Mouse (Mus musculus) lung, postnatal 0 days (tissue): ENCODE results near the gene Exoc6. TPM values are rescaled to one million over a fixed set of nuclear protein-coding genes. Genes with fewer than 3 reads are reported as not detected.

Experiments
- ATAC-seq: fragments of 200-750 bp; cut with Nextera tagmentation; 2 replicates; pipeline ENCODE4 v1.8.0; 2017; ENCODE audit warnings: moderate library complexity
- DNase-seq: peaks from one replicate; pipeline ENCODE4 v3.0.0-alpha.2; 2016; ENCODE audit warnings: low spot score
- H3K27ac ChIP-seq: fragments of 300-500 bp; sonication (generic); 2 replicates; pipeline ENCODE4 v1.5.1; 2014; ENCODE audit warnings: antibody characterized with exemption, mild to moderate bottlenecking, low read length, mixed read lengths
- H3K27me3 ChIP-seq: fragments of 300-500 bp; sonication (generic); replicated peaks from 2 replicates; pipeline ENCODE4 v1.6.1; 2014; ENCODE audit warnings: low read length, mixed read lengths; ENCODE audit not compliant: insufficient read depth
- H3K36me3 ChIP-seq: fragments of 300-500 bp; sonication (generic); 2 replicates; pipeline ENCODE4 v1.6.1; 2014; ENCODE audit warnings: low read length, mixed read lengths; ENCODE audit not compliant: insufficient read depth
- H3K4me1 ChIP-seq: fragments of 300-500 bp; sonication (generic); 2 replicates; pipeline ENCODE4 v1.6.1; 2014; ENCODE audit warnings: antibody characterized with exemption, low read depth, low read length, mixed read lengths; ENCODE audit not compliant: insufficient read depth
- H3K4me2 ChIP-seq: fragments of 300-500 bp; sonication (generic); replicated peaks from 2 replicates; pipeline ENCODE4 v1.6.1; 2014; ENCODE audit warnings: low read depth, mild to moderate bottlenecking, low read length, moderate library complexity, mixed read lengths
- H3K4me3 ChIP-seq: fragments of 300-500 bp; sonication (generic); 2 replicates; pipeline ENCODE4 v1.5.1; 2014; ENCODE audit warnings: low read depth, low read length
- H3K9ac ChIP-seq: fragments of 300-500 bp; sonication (generic); replicated peaks from 2 replicates; pipeline ENCODE4 v1.6.1; 2014; ENCODE audit warnings: low read depth, mild to moderate bottlenecking
- H3K9me3 ChIP-seq: fragments of 300-500 bp; sonication (generic); 2 replicates; pipeline ENCODE4 v1.6.1; 2016; ENCODE audit warnings: low read length, mixed read lengths
- CTCF ChIP-seq: IDR thresholded peaks from 2 replicates; pipeline ENCODE4 v1.5.1; 2016; ENCODE audit warnings: antibody characterized with exemption, mild to moderate bottlenecking
- EP300 ChIP-seq: IDR thresholded peaks from 2 replicates; pipeline ENCODE4 v1.6.1; 2016; ENCODE audit warnings: antibody characterized with exemption, mild to moderate bottlenecking, control low read depth
- WGBS: fragments of 180-500 bp; shearing (Covaris S2); extraction: QIAGEN DNeasy Blood & Tissue Kit; methylation state at CpG from one replicate; pipeline ENCODE4 v1.1.7; 2014; 5-methylcytosine and 5-hydroxymethylcytosine counted together
- polyA plus RNA-seq: library from polyadenylated mRNA; unstranded; fragments of >200 nt; fragmentation: Nextera tagmentation; extraction: Ambion mirVana; gene quantifications from 2 replicates; pipeline ENCODE4 v1.2.1, GENCODE M21; 2015

Exoc6 gene
- polyA plus RNA-seq, 1 experiment from 2014 or later: 11.3 TPM

DNA sequence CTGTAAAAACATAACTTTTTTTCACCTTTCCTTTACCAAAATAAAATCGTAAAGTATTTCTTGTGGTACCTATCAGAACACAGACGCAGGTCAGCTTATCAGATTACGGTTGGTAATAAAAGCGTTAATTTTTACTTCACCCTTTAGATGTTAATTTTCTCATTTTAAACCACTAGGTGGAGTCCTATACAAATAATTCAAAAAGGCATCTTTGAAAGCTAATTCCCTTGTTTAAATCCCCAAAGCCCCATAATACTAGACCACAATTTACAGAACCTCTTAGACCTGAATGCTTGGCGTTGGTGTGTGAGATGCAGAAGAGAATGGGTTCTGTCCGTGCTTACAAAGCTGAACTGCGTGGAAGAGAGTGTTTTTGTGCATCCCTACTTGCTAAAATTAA is 15.6 kb downstream of the Exoc6 start:
- ATAC-seq (no peak), DNase-seq (peak; percentile 61)
- H3K9me3 ChIP-seq: no peaks in the 10 kb centered on the region
- H3K9ac ChIP-seq: no peak overlapping the region
- no peak for TF ChIP-seq EP300
- TF ChIP-seq CTCF: peak; percentile 40
- no peak overlapping the region for H3K4me3 ChIP-seq
- WGBS: 46% methylated on average over 7 of the region's 7 CpGs
- H3K27me3 ChIP-seq: no peaks in the 10 kb centered on the region
- H3K36me3 ChIP-seq: no peaks in the 10 kb centered on the region
- no peak overlapping the region for H3K27ac ChIP-seq
- no peak overlapping the region for H3K4me2 ChIP-seq
- H3K4me1 ChIP-seq: no peaks in the 10 kb centered on the region

DNA sequence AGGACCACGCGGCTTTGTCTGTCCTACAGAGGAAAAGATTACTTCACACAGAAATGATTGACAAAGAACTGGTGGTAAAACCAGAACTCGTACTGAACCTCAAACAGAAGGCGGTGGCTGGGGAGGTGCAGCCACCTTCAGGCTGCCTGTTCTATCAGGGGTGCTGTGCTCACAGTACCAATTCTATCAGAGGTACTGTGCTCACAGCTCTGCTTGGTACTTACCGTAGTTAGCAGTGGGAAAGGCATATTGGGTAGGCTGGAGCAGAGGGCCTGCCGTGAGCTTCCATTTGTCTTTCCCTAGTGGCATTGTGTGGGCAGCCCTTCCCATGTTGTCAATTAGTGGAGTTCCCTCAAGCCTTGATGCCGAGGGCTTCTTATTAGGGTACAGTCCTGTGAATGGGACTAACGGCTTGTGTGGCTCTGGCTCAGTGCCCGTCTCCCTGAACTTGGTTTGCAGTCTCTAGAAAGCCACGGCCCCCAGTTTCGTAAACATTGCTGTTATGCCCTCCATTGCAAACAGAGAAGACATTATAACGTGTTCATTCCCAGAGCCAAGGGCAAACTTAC is 19.1 kb downstream of the Exoc6 start:
- Histone ChIP-seq H3K27me3 (no peaks in the 10 kb centered on the region), H3K27ac (no peak overlapping the region), H3K4me3 (no peak overlapping the region), H3K36me3 (no peaks in the 10 kb centered on the region; the same call in 1 of the 2 replicates), H3K4me2 (no peak overlapping the region), H3K9me3 (no peaks in the 10 kb centered on the region), H3K9ac (no peak overlapping the region), H3K4me1 (no peaks in the 10 kb centered on the region)
- no peak for DNase-seq
- WGBS: 68% methylated on average over 12 of the region's 12 CpGs
- TF ChIP-seq EP300 (no peak), CTCF (no peak)
- ATAC-seq: no peak

DNA sequence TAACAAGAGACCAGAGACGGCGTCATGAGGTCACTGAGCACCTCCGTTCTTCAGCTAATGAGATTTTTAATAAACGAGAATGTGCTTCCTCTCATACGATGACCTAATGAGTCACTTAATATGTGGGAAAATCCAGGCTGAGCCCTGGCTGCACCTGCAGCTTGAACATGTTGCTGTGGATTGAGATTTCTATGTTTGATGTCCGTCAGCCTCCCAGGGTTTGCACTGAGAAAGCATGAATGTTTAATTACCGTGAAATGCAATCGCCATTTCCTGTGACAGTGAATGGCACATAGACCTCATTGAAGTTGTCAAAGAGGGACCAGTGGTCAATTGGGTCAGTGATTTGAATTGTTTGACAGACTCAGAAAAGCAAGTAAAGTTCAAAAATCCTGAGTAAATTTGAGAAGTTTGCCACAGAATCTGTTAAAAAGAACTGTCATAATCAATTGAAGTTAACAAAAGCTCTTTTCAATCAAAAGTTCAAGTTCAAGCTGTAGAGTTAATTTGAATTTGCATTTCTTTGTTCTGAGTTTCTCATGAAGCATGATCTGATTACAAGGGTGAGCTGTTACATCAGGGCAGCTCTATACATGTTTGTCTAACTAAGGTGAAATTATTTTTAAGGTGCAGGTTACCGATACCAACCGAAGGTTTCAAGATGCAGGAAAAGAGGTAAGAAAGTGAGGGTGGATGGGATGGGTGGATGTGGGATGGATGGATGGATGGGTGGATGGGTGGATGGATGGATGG is 20.9 kb downstream of the Exoc6 start:
- 79% methylated on average over 10 of the region's 10 CpGs for WGBS
- no peak overlapping the region for H3K27ac ChIP-seq
- H3K9me3 ChIP-seq: no peaks in the 10 kb centered on the region
- no peaks in the 10 kb centered on the region; the same call in 1 of the 2 replicates for H3K36me3 ChIP-seq
- no peak overlapping the region for H3K4me2 ChIP-seq
- H3K27me3 ChIP-seq: no peaks in the 10 kb centered on the region
- no peaks in the 10 kb centered on the region for H3K4me1 ChIP-seq
- H3K4me3 ChIP-seq: no peak overlapping the region
- no peak overlapping the region for H3K9ac ChIP-seq
- TF ChIP-seq CTCF: no peak
- TF ChIP-seq EP300: no peak
- DNase-seq: no peak
- no peak for ATAC-seq

DNA sequence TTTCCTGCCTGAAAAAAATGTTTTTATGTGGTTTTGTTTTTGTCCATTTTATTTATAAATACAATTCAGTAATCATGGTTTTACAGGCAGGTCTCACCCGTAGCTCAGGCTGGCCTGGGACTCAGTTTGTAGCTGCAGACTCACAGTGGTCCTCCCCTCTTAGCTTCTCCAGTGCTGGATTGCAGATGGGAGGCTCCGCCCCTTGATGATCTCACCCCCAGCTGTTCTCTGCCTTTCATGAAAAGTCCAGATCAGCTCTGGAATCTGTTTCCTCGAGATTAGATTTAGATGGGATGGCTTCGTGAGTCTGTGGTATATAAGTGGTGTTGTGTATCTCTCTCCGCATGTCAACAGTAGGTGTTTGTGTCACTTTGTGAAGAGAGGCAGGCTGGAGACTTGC is 24.6 kb downstream of the Exoc6 start:
- no peak for TF ChIP-seq EP300
- no peak for TF ChIP-seq CTCF
- Histone ChIP-seq H3K4me2 (no peak overlapping the region), H3K4me1 (no peaks in the 10 kb centered on the region), H3K9ac (no peak overlapping the region), H3K9me3 (no peaks in the 10 kb centered on the region), H3K27ac (no peak overlapping the region), H3K36me3 (no peaks in the 10 kb centered on the region; the same call in 1 of the 2 replicates), H3K27me3 (no peaks in the 10 kb centered on the region), H3K4me3 (no peak overlapping the region)
- DNase-seq: no peak
- 59% methylated on average over 5 of the region's 5 CpGs for WGBS
- 0 out of 2 replicates have a peak, but pooled peaks have one; percentile 38 for ATAC-seq

DNA sequence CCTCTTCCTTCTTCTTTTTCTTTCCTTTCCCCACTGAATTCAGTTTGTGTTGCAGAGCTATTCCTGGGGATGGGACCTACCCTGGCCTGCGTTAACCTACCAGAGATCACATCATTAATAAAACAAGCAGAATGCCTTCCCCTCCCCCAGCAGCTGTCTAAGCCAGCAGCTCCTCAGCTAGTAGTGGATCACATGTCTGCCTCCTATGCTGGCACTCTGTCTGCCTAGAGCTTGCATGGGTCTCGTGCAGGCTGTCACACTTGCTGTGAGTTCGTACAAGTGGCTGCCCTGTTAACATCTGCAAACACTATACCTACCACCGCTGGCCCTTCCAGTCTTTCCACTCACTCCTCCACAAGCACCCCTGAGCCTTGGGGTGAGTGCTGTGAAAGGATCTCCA is 29.4 kb downstream of the Exoc6 start:
- Histone ChIP-seq H3K9ac (no peak overlapping the region), H3K27ac (no peak overlapping the region), H3K27me3 (no peaks in the 10 kb centered on the region), H3K4me3 (no peak overlapping the region), H3K4me2 (no peak overlapping the region), H3K36me3 (no peaks in the 10 kb centered on the region), H3K9me3 (no peaks in the 10 kb centered on the region), H3K4me1 (no peaks in the 10 kb centered on the region)
- DNase-seq: peak; percentile 16
- TF ChIP-seq EP300 (no peak), CTCF (no peak)
- ATAC-seq: peak; percentile 76
- 30% methylated on average over 4 of the region's 4 CpGs for WGBS

DNA sequence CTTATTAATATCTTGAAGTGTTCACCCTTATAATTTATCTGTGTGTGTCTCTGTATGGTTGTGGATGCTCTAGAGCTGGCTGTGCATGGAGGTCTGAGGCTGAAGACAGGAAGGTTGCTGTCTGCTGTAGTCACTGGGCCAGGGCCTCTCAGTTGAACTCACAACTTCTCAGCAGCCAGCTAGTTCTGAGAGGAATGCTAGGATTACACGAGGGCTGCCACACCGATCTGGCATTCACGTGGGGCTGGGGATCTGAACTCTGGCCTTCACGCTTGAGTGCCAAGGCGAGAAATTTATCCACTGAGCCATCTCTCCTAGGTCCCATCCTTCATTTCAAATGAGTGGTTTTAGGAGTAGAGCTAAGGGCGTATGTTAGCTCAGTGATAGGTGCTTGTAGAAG is 30.2 kb downstream of the Exoc6 start:
- Histone ChIP-seq H3K9ac (no peak overlapping the region), H3K27me3 (no peaks in the 10 kb centered on the region), H3K4me2 (no peak overlapping the region), H3K4me3 (no peak overlapping the region), H3K36me3 (no peaks in the 10 kb centered on the region), H3K4me1 (0 out of 2 replicates have a peak, but pooled peaks cover 3% of the 10 kb centered on the region), H3K27ac (no peak overlapping the region), H3K9me3 (no peaks in the 10 kb centered on the region)
- ATAC-seq (no peak), DNase-seq (no peak)
- TF ChIP-seq CTCF: no peak
- no peak for TF ChIP-seq EP300
- 84% methylated on average over 6 of the region's 6 CpGs for whole genome bisulfite sequencing
